ENCODE assay signal across 8 mouse cellular contexts in the genomic region with DNA sequence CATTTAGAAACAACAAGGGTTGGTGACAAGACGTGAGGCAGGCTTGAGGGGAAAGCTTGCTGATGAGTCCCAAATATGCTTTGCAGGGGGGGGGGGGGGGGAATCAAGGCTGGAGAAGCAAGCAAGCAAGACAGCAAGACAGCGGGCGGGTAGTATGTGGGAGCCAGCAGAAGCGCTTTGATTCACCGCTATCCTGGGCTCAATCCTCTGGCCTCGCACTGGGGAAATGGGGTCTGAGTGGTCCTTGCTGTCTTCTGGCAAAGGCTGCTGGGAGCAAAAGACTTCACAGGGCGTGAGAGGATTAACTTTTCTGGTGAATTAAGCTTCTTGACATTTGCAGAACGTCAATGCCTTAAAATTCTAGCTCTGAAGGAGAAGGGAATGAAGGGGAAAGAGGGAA. TPM values are rescaled to one million over a fixed set of nuclear protein-coding genes. Genes with fewer than 3 reads are reported as not detected.
A peak's percentile ranks its signal among the peaks of the same experiment; 100 is the strongest.
DNase-seq lines count a peak whose midpoint lies in the region; ATAC-seq and TF ChIP-seq lines count a peak whose summit lies in the region.

No protein-coding gene starts in this region.

- TF ChIP-seq CTCF in hindbrain, postnatal 0 days (IDR thresholded peaks at IDR 0.05; ENCODE audit: low read depth) = no peak

- H3K9me3 ChIP-seq in kidney, embryonic 16.5 days (ENCODE audit: low read length) = no peaks in the 10 kb centered on the region
- H3K9me3 ChIP-seq in embryonic facial prominence, embryonic 14.5 days (ENCODE audit: control insufficient read depth, low read length) = no peaks in the 10 kb centered on the region
- H3K9me3 ChIP-seq in hindbrain, postnatal 0 days (ENCODE audit: low read length) = no peaks in the 10 kb centered on the region
- no peaks in the 10 kb centered on the region for H3K9me3 ChIP-seq in midbrain, embryonic 16.5 days (replicated peaks; ENCODE audit: control insufficient read depth, low read length, poor library complexity, severe bottlenecking)

- H3K27me3 ChIP-seq in kidney, embryonic 16.5 days (ENCODE audit: insufficient read depth, low read length) = 0 out of 2 replicates have a peak, but pooled peaks cover 4% of the 10 kb centered on the region
- no peaks in the 10 kb centered on the region; the same call in none of the 2 replicates for H3K27me3 ChIP-seq in embryonic facial prominence, embryonic 14.5 days (replicated peaks; ENCODE audit: control insufficient read depth, insufficient read depth, low read length)
- no peaks in the 10 kb centered on the region for H3K27me3 ChIP-seq in hindbrain, postnatal 0 days (ENCODE audit: insufficient read depth, low read length)
- no peaks in the 10 kb centered on the region; the same call in 1 of the 2 replicates for H3K27me3 ChIP-seq in midbrain, embryonic 16.5 days (ENCODE audit: control insufficient read depth, insufficient read depth, low read depth, low read length)

- intact Hi-C loops in left cerebral cortex, postnatal 36 days (cut with DNase I) = loop anchor here (5.0 kb wide), 2 partner anchors 66 to 101 kb away; no protein-coding TSS in a partner anchor

- WGBS in kidney, embryonic 16.5 days = 11% methylated on average over 8 of the region's 8 CpGs
- WGBS in embryonic facial prominence, embryonic 14.5 days = 5% methylated on average over 6 of the region's 8 CpGs
- 5% methylated on average over 8 of the region's 8 CpGs for WGBS in hindbrain, postnatal 0 days
- WGBS in midbrain, embryonic 16.5 days = 1% methylated on average over 8 of the region's 8 CpGs

- no peaks in the 10 kb centered on the region for H3K36me3 ChIP-seq in kidney, embryonic 16.5 days (ENCODE audit: insufficient read depth, low read length)
- H3K36me3 ChIP-seq in embryonic facial prominence, embryonic 14.5 days (ENCODE audit: control insufficient read depth, insufficient read depth, low read length) = no peaks in the 10 kb centered on the region
- H3K36me3 ChIP-seq in hindbrain, postnatal 0 days (ENCODE audit: insufficient read depth, low read length) = no peaks in the 10 kb centered on the region
- no peaks in the 10 kb centered on the region for H3K36me3 ChIP-seq in midbrain, embryonic 16.5 days (ENCODE audit: control insufficient read depth, insufficient read depth, low read length)

- peaks cover 15% of the 10 kb centered on the region for H3K4me1 ChIP-seq in kidney, embryonic 16.5 days (ENCODE audit: insufficient read depth, low read length)
- H3K4me1 ChIP-seq in embryonic facial prominence, embryonic 14.5 days (ENCODE audit: control insufficient read depth, insufficient read depth, low read length) = peaks cover 9% of the 10 kb centered on the region; the same call in 1 of the 2 replicates
- H3K4me1 ChIP-seq in hindbrain, postnatal 0 days (ENCODE audit: insufficient read depth, low read length) = peaks cover 9% of the 10 kb centered on the region
- H3K4me1 ChIP-seq in midbrain, embryonic 16.5 days (ENCODE audit: control insufficient read depth, insufficient read depth, low read length) = peaks cover 16% of the 10 kb centered on the region

- H3K4me3 ChIP-seq in kidney, embryonic 16.5 days (ENCODE audit: low read length) = peak overlapping the region; percentile 48
- peak overlapping the region; percentile 40 for H3K4me3 ChIP-seq in embryonic facial prominence, embryonic 14.5 days (ENCODE audit: low read depth, low read length)
- peak overlapping the region; percentile 43 for H3K4me3 ChIP-seq in hindbrain, postnatal 0 days (ENCODE audit: low read length)
- peak overlapping the region; percentile 61 for H3K4me3 ChIP-seq in midbrain, embryonic 16.5 days (ENCODE audit: low read depth, low read length)

- peak overlapping the region; percentile 78 for H3K4me2 ChIP-seq in kidney, embryonic 16.5 days (replicated peaks; ENCODE audit: low read depth, low read length)
- H3K4me2 ChIP-seq in embryonic facial prominence, embryonic 14.5 days (ENCODE audit: low read depth, low read length) = peak overlapping the region; percentile 72
- H3K4me2 ChIP-seq in hindbrain, postnatal 0 days (ENCODE audit: low read depth, low read length) = peak overlapping the region; percentile 73
- H3K4me2 ChIP-seq in midbrain, embryonic 16.5 days (ENCODE audit: low read length) = peak overlapping the region; percentile 88

- no peak for ATAC-seq in kidney, embryonic 16.5 days (ENCODE audit: low FRiP score, low TSS enrichment)
- ATAC-seq in embryonic facial prominence, embryonic 14.5 days (ENCODE audit: low read depth) = no peak
- no peak for ATAC-seq in hindbrain, postnatal 0 days
- ATAC-seq in midbrain, embryonic 16.5 days = peak; percentile 63; the same call in 1 of the 2 replicates

- no peak for DNase-seq in kidney, postnatal 14 days
- no peak for DNase-seq in embryonic facial prominence, embryonic 14.5 days (ENCODE audit: low spot score)
- peak; percentile 9 for DNase-seq in hindbrain, postnatal 0 days (ENCODE audit: low spot score)
- no peak for DNase-seq in thymus, adult 18-20 months
- DNase-seq in left cerebral cortex, postnatal 36 days (ENCODE audit: low spot score in 2 of 2) = no peak
- no peak for DNase-seq in ovary, adult 18-20 months (ENCODE audit: low spot score)

- no peak overlapping the region; the same call in 1 of the 2 replicates for H3K9ac ChIP-seq in kidney, embryonic 16.5 days (replicated peaks; ENCODE audit: low read length)
- peak overlapping the region; percentile 49 for H3K9ac ChIP-seq in embryonic facial prominence, embryonic 14.5 days (ENCODE audit: low read depth, low read length)
- H3K9ac ChIP-seq in hindbrain, postnatal 0 days (replicated peaks; ENCODE audit: low read length) = peak overlapping the region; percentile 54
- H3K9ac ChIP-seq in midbrain, embryonic 16.5 days (ENCODE audit: low read depth, low read length) = peak overlapping the region; percentile 74

- H3K27ac ChIP-seq in kidney, embryonic 16.5 days (ENCODE audit: low read length) = no peak overlapping the region
- H3K27ac ChIP-seq in embryonic facial prominence, embryonic 14.5 days (replicated peaks; ENCODE audit: low read depth, low read length) = no peak overlapping the region
- H3K27ac ChIP-seq in hindbrain, postnatal 0 days = peak overlapping the region; percentile 43; the same call in 1 of the 2 replicates
- peak overlapping the region; percentile 64; the same call in 1 of the 2 replicates for H3K27ac ChIP-seq in midbrain, embryonic 16.5 days (ENCODE audit: low read length)

RNA-seq across cellular contexts. Expression of a gene that starts 0.8 kb away (rescaled TPM):
- 0.99 and 1.3 TPM in 2 replicates for polyA plus RNA-seq in kidney, embryonic 16.5 days (2015; fragmentation: Nextera tagmentation; extraction: Ambion mirVana)
- polyA plus RNA-seq in embryonic facial prominence, embryonic 14.5 days (2014; fragmentation: Nextera tagmentation; extraction: Ambion mirVana) = 1.1 and 2.0 TPM in 2 replicates
- 5.9 and 11.1 TPM in 2 replicates for total RNA-seq in hindbrain, postnatal 0 days (2014; rRNA removed)
- polyA plus RNA-seq in hindbrain, postnatal 0 days (2015; fragmentation: Nextera tagmentation; extraction: Ambion mirVana) = 7.0 and 7.8 TPM in 2 replicates
- polyA plus RNA-seq in midbrain, embryonic 16.5 days (2015; fragmentation: Nextera tagmentation; extraction: Ambion mirVana) = 6.7 and 8.7 TPM in 2 replicates
- total RNA-seq in left cerebral cortex, postnatal 36 days (2021) = 10 to 100 TPM; 21.6 to 23.8 TPM

RNA-seq across cellular contexts. Expression of a gene that starts 45.5 kb away (rescaled TPM):
- 22.6 and 28.3 TPM in 2 replicates for polyA plus RNA-seq in kidney, embryonic 16.5 days (2015; fragmentation: Nextera tagmentation; extraction: Ambion mirVana)
- 24.5 and 28.6 TPM in 2 replicates for polyA plus RNA-seq in embryonic facial prominence, embryonic 14.5 days (2014; fragmentation: Nextera tagmentation; extraction: Ambion mirVana)
- 32.1 and 54.8 TPM in 2 replicates for total RNA-seq in hindbrain, postnatal 0 days (2014; rRNA removed)
- 19.3 and 22.6 TPM in 2 replicates for polyA plus RNA-seq in hindbrain, postnatal 0 days (2015; fragmentation: Nextera tagmentation; extraction: Ambion mirVana)
- 29.3 and 29.8 TPM in 2 replicates for polyA plus RNA-seq in midbrain, embryonic 16.5 days (2015; fragmentation: Nextera tagmentation; extraction: Ambion mirVana)
- 10 to 100 TPM; 56.9 to 79.7 TPM for total RNA-seq in left cerebral cortex, postnatal 36 days (2021)

Comparison
In these comparisons a context has a peak if more than half of its experiments do, and no peak if none do; other contexts are left out.
1. H3K27ac ChIP-seq: peak in hindbrain, postnatal 0 days (single experiment) and midbrain, embryonic 16.5 days (single experiment); none in kidney, embryonic 16.5 days (single experiment) and embryonic facial prominence, embryonic 14.5 days (single experiment).
2. Peak in every context shown above with its lines, with median percentiles within 50 percentile points of each other: H3K4me2 ChIP-seq and H3K4me3 ChIP-seq.